Mouse (Mus musculus): Measurements from ENCODE around the gene Crtc2. TPM values are rescaled to one million over a fixed set of nuclear protein-coding genes. Genes with fewer than 3 reads are reported as not detected.

The Crtc2 gene
- 25.5 and 28.4 TPM in 2 replicates for polyA plus RNA-seq (2015; fragmentation: Nextera tagmentation; extraction: Ambion mirVana)

DNA sequence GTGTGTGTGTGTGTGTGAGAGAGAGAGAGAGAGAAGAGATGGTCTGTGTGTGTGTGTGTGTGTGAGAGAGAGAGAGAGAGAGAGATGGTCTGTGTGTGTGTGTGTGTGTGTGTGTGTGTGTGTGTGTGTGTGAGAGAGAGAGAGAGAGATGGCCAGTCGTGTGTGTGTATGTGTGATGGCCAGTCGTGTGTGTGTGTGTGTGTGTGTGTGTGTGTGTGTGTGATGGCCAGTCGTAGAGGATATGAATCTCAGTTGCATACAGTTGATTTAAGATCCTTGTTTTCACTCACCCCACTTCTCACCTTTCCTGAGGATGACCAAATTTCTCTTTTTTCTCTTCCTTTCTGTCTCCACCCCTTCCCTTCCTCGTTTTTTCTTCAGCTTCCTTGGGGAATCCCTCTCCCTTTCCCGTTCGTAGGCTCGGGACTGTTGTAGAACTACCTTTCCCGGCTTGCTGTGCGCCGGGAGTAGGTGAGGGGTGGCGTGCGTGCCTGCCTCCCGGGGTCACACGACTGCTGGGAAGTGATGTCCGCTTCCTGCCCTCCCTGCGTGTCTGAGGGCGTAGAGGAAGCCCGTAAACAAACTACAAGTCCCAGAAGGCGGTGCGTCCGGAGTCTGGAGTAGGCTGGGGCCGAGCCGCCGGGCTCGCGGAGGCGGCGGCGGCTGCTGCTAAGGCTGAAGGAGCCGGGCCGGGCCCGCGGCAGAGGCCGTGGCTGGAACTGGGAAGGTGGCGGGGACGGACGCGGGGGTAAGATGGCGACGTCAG lies at the start of gene Crtc2:
Gene Crtc2 (plus strand): TSS at position 511 of the 766 bp plus-strand sequence.
- H3K36me3 ChIP-seq (ENCODE audit: control insufficient read depth, insufficient read depth, low read length) = peaks cover 18% of the 10 kb centered on the region
- WGBS = 1% methylated on average over 40 of the region's 40 CpGs

DNA sequence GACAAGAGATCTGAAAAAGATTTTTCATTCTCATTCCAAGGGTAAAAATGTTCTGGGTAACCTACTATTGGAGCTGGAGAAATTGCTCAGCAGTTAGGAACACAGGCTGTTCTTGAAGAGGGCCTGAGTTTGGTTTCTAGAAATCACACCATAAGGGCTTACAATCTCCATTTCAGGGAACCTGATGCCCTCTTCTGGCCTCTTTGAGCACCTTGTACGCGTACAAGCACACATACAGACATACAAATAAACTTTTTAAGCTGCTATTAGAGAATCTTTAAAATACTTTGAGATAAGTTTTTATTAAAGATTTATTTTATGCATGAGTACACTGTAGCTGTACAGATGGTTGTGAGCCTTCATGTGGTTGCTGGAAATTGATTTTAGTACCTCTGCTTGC lies 49.4 kb upstream of the Crtc2 start:
- 96% methylated on average over 2 of the region's 2 CpGs for WGBS
- ATAC-seq (ENCODE audit: low read depth) = no peak

More for the DNA sequence above, at the start of gene Crtc2:
- peak within 1 kb of the TSS; percentile 93 for H3K27ac ChIP-seq (ENCODE audit: low read length)
- no peaks in the 10 kb centered on the region for H3K9me3 ChIP-seq (ENCODE audit: control insufficient read depth, low read length)
- H3K27me3 ChIP-seq (ENCODE audit: control insufficient read depth, insufficient read depth, low read depth, low read length) = no peaks in the 10 kb centered on the region
- H3K4me1 ChIP-seq (replicated peaks; ENCODE audit: control insufficient read depth, insufficient read depth, low read length) = peaks cover 17% of the 10 kb centered on the region
- peak within 1 kb of the TSS; percentile 74 for H3K4me2 ChIP-seq (ENCODE audit: low read depth, low read length)
- H3K9ac ChIP-seq (ENCODE audit: low read length) = peak within 1 kb of the TSS; percentile 95
- H3K4me3 ChIP-seq (ENCODE audit: low read length) = peak within 1 kb of the TSS; percentile 97
- peak; percentile 98 for ATAC-seq (ENCODE audit: low read depth)

DNA sequence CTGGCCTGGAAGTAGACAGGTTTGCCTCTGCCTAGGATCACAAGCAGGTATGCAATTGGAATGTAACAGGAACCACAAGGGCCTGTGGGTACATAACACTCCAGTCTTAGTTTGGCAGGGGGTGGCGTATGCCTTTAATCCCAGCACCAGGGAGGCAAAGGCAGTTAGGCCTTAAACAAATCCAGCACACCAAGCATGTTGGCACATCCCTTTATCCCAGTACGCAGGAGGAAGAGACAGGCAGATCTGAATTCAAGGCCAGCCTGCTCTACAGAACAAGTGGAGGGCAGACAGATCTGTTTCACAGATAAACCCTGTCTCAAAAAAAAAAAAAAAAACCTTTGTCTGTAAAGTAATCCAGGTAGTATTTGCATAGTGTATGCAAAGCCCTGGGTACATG lies 45.3 kb upstream of the Crtc2 start:
- no peak for ATAC-seq (ENCODE audit: low read depth)
- H3K9ac ChIP-seq (ENCODE audit: low read length) = no peak overlapping the region
- no peak overlapping the region for H3K4me2 ChIP-seq (ENCODE audit: low read depth, low read length)
- no peak overlapping the region for H3K27ac ChIP-seq (ENCODE audit: low read length)
- 80% methylated on average over 2 of the region's 2 CpGs for WGBS
- peaks cover 15% of the 10 kb centered on the region for H3K4me1 ChIP-seq (replicated peaks; ENCODE audit: control insufficient read depth, insufficient read depth, low read length)
- H3K4me3 ChIP-seq (ENCODE audit: low read length) = no peak overlapping the region
- H3K9me3 ChIP-seq (ENCODE audit: control insufficient read depth, low read length) = no peaks in the 10 kb centered on the region
- H3K27me3 ChIP-seq (ENCODE audit: control insufficient read depth, insufficient read depth, low read depth, low read length) = no peaks in the 10 kb centered on the region
- peaks cover 31% of the 10 kb centered on the region for H3K36me3 ChIP-seq (ENCODE audit: control insufficient read depth, insufficient read depth, low read length)

More for the DNA sequence above, 49.4 kb upstream of the Crtc2 start:
- peaks cover 12% of the 10 kb centered on the region for H3K36me3 ChIP-seq (ENCODE audit: control insufficient read depth, insufficient read depth, low read length)
- no peaks in the 10 kb centered on the region for H3K4me1 ChIP-seq (replicated peaks; ENCODE audit: control insufficient read depth, insufficient read depth, low read length)
- H3K27me3 ChIP-seq (ENCODE audit: control insufficient read depth, insufficient read depth, low read depth, low read length) = no peaks in the 10 kb centered on the region
- H3K4me3 ChIP-seq (ENCODE audit: low read length) = no peak overlapping the region
- no peak overlapping the region for H3K9ac ChIP-seq (ENCODE audit: low read length)
- no peak overlapping the region for H3K4me2 ChIP-seq (ENCODE audit: low read depth, low read length)
- no peaks in the 10 kb centered on the region for H3K9me3 ChIP-seq (ENCODE audit: control insufficient read depth, low read length)
- H3K27ac ChIP-seq (ENCODE audit: low read length) = no peak overlapping the region

DNA sequence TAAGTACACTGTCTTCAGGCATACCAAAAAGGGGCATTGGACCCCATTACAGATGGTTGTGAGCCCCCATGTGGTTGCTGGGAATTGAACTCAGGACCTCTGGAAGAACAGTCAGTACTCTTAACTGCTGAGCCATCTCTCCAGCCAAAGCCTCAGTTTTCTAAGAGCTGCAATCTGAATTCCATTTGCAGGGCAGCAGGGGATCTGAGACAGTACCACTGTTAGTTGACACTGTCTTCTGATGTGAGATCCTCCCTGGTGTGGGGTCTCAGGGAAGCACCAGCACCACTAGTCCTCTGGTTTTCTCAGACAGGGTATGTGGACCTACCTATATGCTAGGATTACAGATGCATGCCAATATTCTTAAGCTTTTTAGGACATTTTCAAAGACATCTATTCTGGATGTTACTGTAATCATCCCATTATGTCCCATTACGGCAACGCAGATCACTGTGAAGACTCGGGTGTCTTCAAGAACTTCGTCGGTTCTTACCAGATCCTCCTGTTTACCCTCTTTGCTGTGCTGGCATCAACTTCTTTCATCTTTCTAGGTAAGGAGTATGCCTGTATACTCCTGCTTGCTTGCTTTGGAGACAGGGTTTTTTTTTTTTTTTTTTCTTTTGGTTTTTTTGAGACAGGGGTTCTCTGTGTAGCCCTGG lies 43.9 kb upstream of the Crtc2 start:
- H3K4me1 ChIP-seq (replicated peaks; ENCODE audit: control insufficient read depth, insufficient read depth, low read length) = peaks cover 20% of the 10 kb centered on the region
- 86% methylated on average over 5 of the region's 5 CpGs for WGBS
- peaks cover 31% of the 10 kb centered on the region for H3K36me3 ChIP-seq (ENCODE audit: control insufficient read depth, insufficient read depth, low read length)
- no peak overlapping the region for H3K4me3 ChIP-seq (ENCODE audit: low read length)
- H3K9me3 ChIP-seq (ENCODE audit: control insufficient read depth, low read length) = no peaks in the 10 kb centered on the region
- H3K27ac ChIP-seq (ENCODE audit: low read length) = no peak overlapping the region
- H3K27me3 ChIP-seq (ENCODE audit: control insufficient read depth, insufficient read depth, low read depth, low read length) = no peaks in the 10 kb centered on the region
- H3K4me2 ChIP-seq (ENCODE audit: low read depth, low read length) = no peak overlapping the region
- no peak for ATAC-seq (ENCODE audit: low read depth)
- H3K9ac ChIP-seq (ENCODE audit: low read length) = no peak overlapping the region

DNA sequence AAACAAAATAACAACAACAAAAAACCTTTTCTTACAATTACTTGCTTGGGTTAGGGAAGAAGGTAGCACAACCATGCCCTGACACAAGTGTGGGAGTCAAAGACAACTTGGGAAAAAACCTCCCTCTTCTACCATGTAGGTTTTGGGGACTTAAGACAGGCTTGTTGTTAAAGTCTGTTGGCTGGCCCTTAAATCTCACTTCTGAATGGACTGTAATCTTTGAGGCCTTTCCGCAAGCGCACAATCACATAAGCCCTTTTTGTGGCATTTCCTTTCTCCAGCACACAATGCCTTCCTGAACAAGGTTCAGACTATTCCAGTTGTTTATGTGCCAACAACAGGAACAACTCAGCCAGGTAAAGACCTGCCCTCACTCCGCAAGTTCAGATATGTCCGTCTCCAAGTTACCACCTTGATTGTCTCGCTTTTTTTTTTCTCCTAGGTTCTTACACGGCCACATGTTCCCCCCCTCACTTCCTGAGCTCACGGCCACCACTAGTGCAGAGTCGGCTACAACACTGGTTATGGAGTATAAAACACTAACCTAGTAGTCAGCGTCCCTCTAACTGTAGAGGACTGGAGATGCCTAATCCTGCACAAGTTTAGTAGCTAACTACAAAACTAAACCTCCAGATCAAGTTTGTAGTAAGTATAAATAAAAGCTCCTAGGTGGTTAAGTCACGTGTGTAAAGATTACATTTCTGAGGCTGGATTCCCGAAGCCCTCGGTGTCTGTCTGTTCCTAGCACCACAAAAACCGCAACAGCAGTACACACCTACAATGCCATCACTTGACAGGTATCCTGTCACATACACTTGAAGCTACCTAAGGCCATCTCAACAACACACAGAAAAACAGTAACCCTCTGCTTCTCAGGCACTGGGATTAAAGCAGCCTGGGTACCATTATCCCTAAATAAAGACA lies 42.2 kb upstream of the Crtc2 start:
- H3K36me3 ChIP-seq (ENCODE audit: control insufficient read depth, insufficient read depth, low read length) = peaks cover 31% of the 10 kb centered on the region
- no peaks in the 10 kb centered on the region for H3K9me3 ChIP-seq (ENCODE audit: control insufficient read depth, low read length)
- no peaks in the 10 kb centered on the region for H3K27me3 ChIP-seq (ENCODE audit: control insufficient read depth, insufficient read depth, low read depth, low read length)
- H3K4me2 ChIP-seq (ENCODE audit: low read depth, low read length) = peak overlapping the region; percentile 89
- WGBS = 61% methylated on average over 13 of the region's 13 CpGs
- no peak overlapping the region for H3K27ac ChIP-seq (ENCODE audit: low read length)
- no peak for ATAC-seq (ENCODE audit: low read depth)
- H3K9ac ChIP-seq (ENCODE audit: low read length) = no peak overlapping the region
- peak overlapping the region; percentile 58 for H3K4me3 ChIP-seq (ENCODE audit: low read length)
- H3K4me1 ChIP-seq (replicated peaks; ENCODE audit: control insufficient read depth, insufficient read depth, low read length) = peaks cover 20% of the 10 kb centered on the region

DNA sequence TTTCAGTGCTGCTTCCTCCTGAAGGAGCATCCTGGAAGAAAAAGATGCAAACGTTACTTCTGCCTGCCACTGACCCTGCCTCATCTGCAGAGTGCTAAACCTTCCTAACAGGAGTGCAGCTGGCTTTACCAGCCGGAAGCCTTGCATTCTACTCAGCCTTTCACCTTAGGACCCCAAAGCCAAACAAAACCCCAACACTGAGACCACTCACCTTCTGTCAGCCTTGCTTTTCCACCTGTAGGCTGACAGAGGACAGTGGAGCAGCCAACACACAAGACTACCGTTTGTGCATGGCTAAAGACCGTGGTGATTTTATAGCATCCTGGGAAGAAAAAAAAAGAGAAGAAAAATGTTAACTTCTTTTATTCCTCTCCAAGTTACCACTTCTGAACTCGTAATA lies 41.2 kb upstream of the Crtc2 start:
- Histone ChIP-seq H3K27me3 (ENCODE audit: control insufficient read depth, insufficient read depth, low read depth, low read length) (no peaks in the 10 kb centered on the region), H3K9ac (ENCODE audit: low read length) (peak overlapping the region; percentile 74), H3K9me3 (ENCODE audit: control insufficient read depth, low read length) (no peaks in the 10 kb centered on the region), H3K4me1 (replicated peaks; ENCODE audit: control insufficient read depth, insufficient read depth, low read length) (peaks cover 20% of the 10 kb centered on the region), H3K4me3 (ENCODE audit: low read length) (peak overlapping the region; percentile 58), H3K4me2 (ENCODE audit: low read depth, low read length) (peak overlapping the region; percentile 89), H3K36me3 (ENCODE audit: control insufficient read depth, insufficient read depth, low read length) (peaks cover 29% of the 10 kb centered on the region), H3K27ac (ENCODE audit: low read length) (no peak overlapping the region)
- 6% methylated on average over 5 of the region's 5 CpGs for WGBS
- no peak for ATAC-seq (ENCODE audit: low read depth)

DNA sequence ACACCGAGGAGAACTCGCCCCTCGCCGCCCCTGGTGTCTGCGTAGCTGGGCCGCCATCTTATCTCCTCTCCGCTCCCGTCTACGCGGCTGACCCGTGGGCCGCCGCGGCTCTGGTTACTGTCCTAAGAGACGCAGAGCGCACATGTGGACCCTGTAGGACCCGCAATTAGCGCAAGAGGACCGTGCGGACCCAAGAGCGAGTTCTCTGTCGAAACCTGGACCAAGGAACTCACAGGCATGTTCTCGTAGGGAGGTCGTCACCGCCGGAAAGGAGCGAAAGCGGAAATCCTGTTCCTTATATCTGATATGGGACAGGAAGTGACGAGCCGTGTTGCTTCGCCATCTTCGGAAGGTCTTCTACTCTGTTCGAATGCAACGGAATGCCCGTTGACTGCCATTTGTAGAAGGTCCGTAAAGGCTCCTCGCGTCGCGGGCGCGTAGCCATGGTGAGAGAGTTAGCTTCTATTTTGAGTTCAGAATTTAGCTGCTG lies 40.5 kb upstream of the Crtc2 start, which contains the start of the genes Rps27 and Rab13:
Gene Rps27 (minus strand): TSS at position 275 of the 490 bp plus-strand sequence.
Gene Rab13 (plus strand): TSS at position 319 of the 490 bp plus-strand sequence.
- H3K36me3 ChIP-seq (ENCODE audit: control insufficient read depth, insufficient read depth, low read length) = peaks cover 24% of the 10 kb centered on the region
- peak within 1 kb of the TSS; percentile 89 for H3K4me2 ChIP-seq (ENCODE audit: low read depth, low read length)
- H3K4me1 ChIP-seq (replicated peaks; ENCODE audit: control insufficient read depth, insufficient read depth, low read length) = peaks cover 20% of the 10 kb centered on the region
- no peaks in the 10 kb centered on the region for H3K27me3 ChIP-seq (ENCODE audit: control insufficient read depth, insufficient read depth, low read depth, low read length)
- peak; percentile 96 for ATAC-seq (ENCODE audit: low read depth)
- peak within 1 kb of the TSS; percentile 58 for H3K4me3 ChIP-seq (ENCODE audit: low read length)
- WGBS = under 1% methylated on average over 42 of the region's 42 CpGs
- H3K27ac ChIP-seq (ENCODE audit: low read length) = peak within 1 kb of the TSS; percentile 56
- no peaks in the 10 kb centered on the region for H3K9me3 ChIP-seq (ENCODE audit: control insufficient read depth, low read length)
- H3K9ac ChIP-seq (ENCODE audit: low read length) = peak within 1 kb of the TSS; percentile 74

DNA sequence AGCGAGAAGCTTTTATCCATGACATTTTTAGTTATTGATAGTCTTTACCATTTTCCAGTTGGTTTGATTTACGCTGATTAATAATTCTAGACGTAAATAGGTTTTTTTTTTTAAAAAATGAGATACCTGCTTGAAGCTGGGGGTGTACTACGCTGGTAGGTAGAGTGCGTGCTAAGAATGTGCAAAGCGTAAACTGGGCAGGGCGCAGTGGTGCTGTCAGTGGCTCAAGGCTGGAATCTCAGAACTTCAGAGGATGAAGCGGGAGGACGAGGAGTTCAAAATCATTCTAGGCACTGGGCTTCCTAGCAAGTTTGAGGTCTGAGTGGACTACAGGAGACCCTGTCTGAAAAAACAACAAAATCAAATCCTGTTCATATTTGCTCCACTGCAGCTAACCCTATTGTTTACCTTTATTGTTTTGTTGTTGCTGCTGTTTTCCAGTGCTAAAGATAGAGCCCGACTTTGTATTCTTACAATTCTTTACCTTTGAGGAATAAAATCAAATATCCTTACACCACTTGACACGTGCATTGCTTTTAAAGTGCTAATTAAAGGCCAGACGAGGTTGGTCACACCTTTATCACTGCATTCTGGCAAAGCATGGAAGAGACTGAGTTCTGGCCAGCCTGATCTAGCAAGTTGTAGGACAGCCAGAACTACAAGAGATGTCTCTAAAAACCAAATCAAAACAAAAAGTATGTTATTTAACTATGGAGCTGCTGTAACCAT lies 39.8 kb upstream of the Crtc2 start:
- peak; percentile 45; the same call in 1 of the 2 replicates for ATAC-seq (ENCODE audit: low read depth)
- no peaks in the 10 kb centered on the region for H3K9me3 ChIP-seq (ENCODE audit: control insufficient read depth, low read length)
- H3K9ac ChIP-seq (ENCODE audit: low read length) = peak overlapping the region; percentile 55
- no peaks in the 10 kb centered on the region for H3K27me3 ChIP-seq (ENCODE audit: control insufficient read depth, insufficient read depth, low read depth, low read length)
- H3K4me1 ChIP-seq (replicated peaks; ENCODE audit: control insufficient read depth, insufficient read depth, low read length) = peaks cover 20% of the 10 kb centered on the region
- peaks cover 18% of the 10 kb centered on the region for H3K36me3 ChIP-seq (ENCODE audit: control insufficient read depth, insufficient read depth, low read length)
- peak overlapping the region; percentile 71 for H3K4me2 ChIP-seq (ENCODE audit: low read depth, low read length)
- H3K4me3 ChIP-seq (ENCODE audit: low read length) = peak overlapping the region; percentile 58
- WGBS = 11% methylated on average over 12 of the region's 12 CpGs
- peak overlapping the region; percentile 56 for H3K27ac ChIP-seq (ENCODE audit: low read length)

Measured in lung, embryonic 16.5 days (tissue).